Mouse (Mus musculus): ENCODE measurements around the gene Mtx1. TPM values are rescaled to one million over a fixed set of nuclear protein-coding genes. Genes with fewer than 3 reads are reported as not detected.

Gene Mtx1
- total RNA-seq, 2 experiments from 2014 or later: 92.8 to 109 TPM

- DNase-seq (ENCODE audit: low spot score in 2 of 2): peak; percentile 86 to 90
Observed at GRCm38 (mm10) chr3:89215853-89216252, 11.0 kb downstream of the Mtx1 start.

- DNase-seq (ENCODE audit: low spot score in 2 of 2): peak in 1 of 2 experiments; percentile 18
Observed at GRCm38 (mm10) chr3:89214681-89215411, 12.0 kb downstream of the Mtx1 start, which contains the start of gene Thbs3. TSS of gene Thbs3 (plus strand) at chr3:89215180.

GRCm38 (mm10) chr3:89213803-89214530, 12.9 kb downstream of the Mtx1 start:
- DNase-seq (ENCODE audit: low spot score in 2 of 2): peak; percentile 90 to 92

- peak in 1 of 2 experiments; percentile 26 for DNase-seq (ENCODE audit: low spot score in 2 of 2)
Observed at GRCm38 (mm10) chr3:89210731-89211130, 16.2 kb downstream of the Mtx1 start.

GRCm38 (mm10) chr3:89210162-89210561, 16.7 kb downstream of the Mtx1 start:
- DNase-seq (ENCODE audit: low spot score in 2 of 2): no peak

- no peak for DNase-seq (ENCODE audit: low spot score in 2 of 2)
Observed at GRCm38 (mm10) chr3:89209731-89210130, 17.2 kb downstream of the Mtx1 start.

GRCm38 (mm10) chr3:89208736-89209135, 18.2 kb downstream of the Mtx1 start:
- no peak for DNase-seq (ENCODE audit: low spot score in 2 of 2)

- no peak for DNase-seq (ENCODE audit: low spot score in 2 of 2)
Observed at GRCm38 (mm10) chr3:89208075-89208657, 18.7 kb downstream of the Mtx1 start.

GRCm38 (mm10) chr3:89206695-89207094, 20.2 kb downstream of the Mtx1 start:
- DNase-seq (ENCODE audit: low spot score in 2 of 2): no peak

- no peak for DNase-seq (ENCODE audit: low spot score in 2 of 2)
Observed at GRCm38 (mm10) chr3:89206079-89206478, 20.8 kb downstream of the Mtx1 start.

- DNase-seq (ENCODE audit: low spot score in 2 of 2): no peak
Observed at GRCm38 (mm10) chr3:89203142-89203514, 23.8 kb downstream of the Mtx1 start.

GRCm38 (mm10) chr3:89202253-89203141, 24.4 kb downstream of the Mtx1 start, which contains the start of gene Gba:
TSS of gene Gba (plus strand) at chr3:89202928.
- DNase-seq (ENCODE audit: low spot score in 2 of 2): peak; percentile 89

GRCm38 (mm10) chr3:89199839-89200238, 27.0 kb downstream of the Mtx1 start:
- DNase-seq (ENCODE audit: low spot score in 2 of 2): no peak

- peak; percentile 71 to 85 for DNase-seq (ENCODE audit: low spot score in 2 of 2)
Observed at GRCm38 (mm10) chr3:89195979-89196877, 30.7 kb downstream of the Mtx1 start.

GRCm38 (mm10) chr3:89193853-89194252, 33.0 kb downstream of the Mtx1 start:
- no peak for DNase-seq (ENCODE audit: low spot score in 2 of 2)

GRCm38 (mm10) chr3:89193351-89193750, 33.5 kb downstream of the Mtx1 start:
- no peak for DNase-seq (ENCODE audit: low spot score in 2 of 2)

- no peak for DNase-seq (ENCODE audit: low spot score in 2 of 2)
Observed at GRCm38 (mm10) chr3:89190436-89190835, 36.5 kb downstream of the Mtx1 start.

- DNase-seq (ENCODE audit: low spot score in 2 of 2): no peak
Observed at GRCm38 (mm10) chr3:89188478-89188875, 38.4 kb downstream of the Mtx1 start.

- no peak for DNase-seq (ENCODE audit: low spot score in 2 of 2)
Observed at GRCm38 (mm10) chr3:89187690-89188477, 39.0 kb downstream of the Mtx1 start.

All from layer of hippocampus, postnatal 10 days (tissue).